Mouse (Mus musculus): ENCODE results near the gene Gm49340. TPM values are rescaled to one million over a fixed set of nuclear protein-coding genes. Genes with fewer than 3 reads are reported as not detected.

Gene Gm49340
- not detected for polyA plus RNA-seq (2017; shearing (Covaris generic))

DNA sequence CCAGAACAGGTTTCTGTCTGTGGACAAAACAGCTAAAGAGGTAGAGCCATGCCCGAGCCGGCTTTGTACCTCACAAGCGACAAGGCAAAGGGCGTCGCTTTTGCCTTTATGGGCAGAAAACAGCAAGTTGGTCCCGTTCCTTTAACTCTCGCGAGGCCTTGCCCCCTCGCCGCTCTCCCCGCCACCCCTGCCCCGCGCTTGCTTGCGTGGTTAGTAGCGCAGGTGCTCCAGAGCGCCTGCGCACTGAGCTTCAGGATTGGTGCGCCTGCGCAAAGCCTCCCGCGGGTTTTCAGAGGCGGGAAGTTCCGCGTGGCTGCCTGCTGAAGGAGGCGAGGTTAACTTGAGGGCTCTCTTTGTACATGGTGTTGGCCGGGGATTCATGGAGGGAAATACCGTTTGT lies at the start of gene Gm49340, which contains the start of the genes Aspa and Spata22:
TSS of gene Gm49340 (plus strand) at position 300 of the 400 bp plus-strand sequence.
TSS of gene Aspa (minus strand) at position 155 of the 400 bp plus-strand sequence.
TSS of gene Spata22 (plus strand) at position 300 of the 400 bp plus-strand sequence.

DNA sequence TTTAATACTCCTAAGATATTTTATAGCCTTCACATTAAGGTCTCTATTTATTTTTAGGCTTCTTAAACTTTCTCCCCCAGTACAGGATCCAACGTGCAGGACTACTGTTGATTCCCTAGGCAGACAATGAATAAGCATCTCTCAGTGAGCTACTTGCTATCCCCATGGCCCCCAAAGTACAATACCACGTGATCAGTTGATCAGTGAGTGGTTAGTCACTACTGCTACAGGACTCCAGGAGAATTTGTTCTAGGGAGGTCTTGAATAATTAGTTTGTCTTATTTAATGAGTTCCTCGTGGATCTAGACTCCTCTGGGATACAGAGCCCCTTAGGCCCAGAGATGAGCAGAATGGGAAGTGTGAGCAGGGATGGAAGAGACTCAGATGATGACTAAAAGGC lies 20.9 kb downstream of the Gm49340 start, which contains the start of gene Olfr20:
TSS of gene Olfr20 (plus strand) at position 301 of the 400 bp plus-strand sequence.

DNA sequence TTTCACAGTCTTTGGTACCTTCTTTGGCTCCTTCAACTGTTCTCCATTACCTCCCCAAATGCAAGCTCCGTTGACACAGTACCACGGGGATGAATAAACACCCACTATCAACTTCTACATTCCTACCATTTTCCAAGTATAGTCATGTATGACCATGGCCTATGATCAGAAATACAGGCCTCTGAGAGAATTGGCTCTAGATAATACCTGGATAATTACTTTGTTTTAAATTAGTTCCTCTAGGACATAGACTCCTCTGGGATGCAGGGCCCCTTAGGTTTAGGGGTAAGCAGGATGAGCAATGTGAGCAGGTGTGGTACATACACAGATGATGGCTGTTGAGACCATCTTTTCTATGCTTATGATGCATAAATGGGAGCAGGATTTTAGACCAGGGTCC lies 41.4 kb downstream of the Gm49340 start, which contains the start of gene Olfr376:
TSS of gene Olfr376 (plus strand) at position 301 of the 400 bp plus-strand sequence.

DNA sequence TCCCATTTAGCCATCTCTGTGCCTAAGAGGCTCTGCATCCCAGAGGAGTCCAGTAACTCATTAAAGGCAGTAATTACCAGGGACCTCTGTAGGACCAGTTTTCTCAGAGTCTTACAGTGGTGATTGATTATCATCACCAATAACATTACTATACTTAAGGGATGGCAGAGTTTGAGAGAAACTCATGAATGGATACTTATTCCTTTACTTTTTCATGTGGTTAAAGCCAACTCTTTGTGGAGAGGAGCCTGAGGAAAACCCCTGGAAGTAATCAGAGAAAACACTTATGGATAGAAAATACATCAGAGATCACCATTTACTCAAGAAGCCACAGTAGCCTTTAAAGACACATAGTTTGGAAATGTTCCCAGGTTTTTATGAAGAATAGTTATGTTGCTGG lies 70.0 kb downstream of the Gm49340 start, which contains the start of gene Olfr1:
TSS of gene Olfr1 (minus strand) at position 101 of the 400 bp plus-strand sequence.

Other genes starting within 250 kb of the Gm49340 start
- 100 to 1,000 TPM in 1 of 2 experiments, 10 to 100 TPM in 1; 67.4 to 129 TPM for gene Itgae, start 239.2 kb upstream of the Gm49340 start, polyA plus RNA-seq (2017; shearing (Covaris generic))
- 10 to 100 TPM; 13.1 to 13.7 TPM for gene Haspin, start 191.4 kb upstream of the Gm49340 start, polyA plus RNA-seq (2017; shearing (Covaris generic))
- under 1 TPM; 0.17 to 0.60 TPM for gene P2rx5, start 169.3 kb upstream of the Gm49340 start, polyA plus RNA-seq (2017; shearing (Covaris generic))
- gene Emc6, start 152.7 kb upstream of the Gm49340 start, polyA plus RNA-seq (2017; shearing (Covaris generic)) = 10 to 100 TPM; 62.6 to 82.2 TPM
- 10 to 100 TPM; 24.6 to 33.0 TPM for gene Tax1bp3, start 152.7 kb upstream of the Gm49340 start, polyA plus RNA-seq (2017; shearing (Covaris generic))
- gene Ctns, start 130.7 kb upstream of the Gm49340 start, polyA plus RNA-seq (2017; shearing (Covaris generic)) = 10 to 100 TPM; 10.4 to 13.1 TPM
- 1 to 10 TPM; 5.1 to 7.0 TPM for gene Shpk, start 130.3 kb upstream of the Gm49340 start, polyA plus RNA-seq (2017; shearing (Covaris generic))
- under 1 TPM; 0.06 to 0.47 TPM for gene Trpv1, start 95.4 kb upstream of the Gm49340 start, polyA plus RNA-seq (2017; shearing (Covaris generic))
- gene Trpv3, start 62.4 kb upstream of the Gm49340 start, polyA plus RNA-seq (2017; shearing (Covaris generic)) = under 1 TPM; 0.06 to 0.50 TPM
- gene Aspa, start 145 bp upstream of the Gm49340 start, polyA plus RNA-seq (2017; shearing (Covaris generic)) = under 1 TPM; 0.13 to 0.60 TPM
- gene Spata22, start within 50 bp of the Gm49340 start, polyA plus RNA-seq (2017; shearing (Covaris generic)) = not detected
- gene Olfr20, start 21.0 kb downstream of the Gm49340 start, polyA plus RNA-seq (2017; shearing (Covaris generic)) = under 1 TPM in 1 of 2 experiments, not detected in 1; 0.10 TPM
- gene Olfr376, start 41.5 kb downstream of the Gm49340 start, polyA plus RNA-seq (2017; shearing (Covaris generic)) = not detected
- under 1 TPM in 1 of 2 experiments, not detected in 1; 0.44 TPM for gene Olfr1, start 69.9 kb downstream of the Gm49340 start, polyA plus RNA-seq (2017; shearing (Covaris generic))
- not detected for gene Olfr378, start 98.7 kb downstream of the Gm49340 start, polyA plus RNA-seq (2017; shearing (Covaris generic))
- not detected for gene Olfr380, start 127.8 kb downstream of the Gm49340 start, polyA plus RNA-seq (2017; shearing (Covaris generic))
- gene Olfr381, start 161.9 kb downstream of the Gm49340 start, polyA plus RNA-seq (2017; shearing (Covaris generic)) = not detected
- gene Olfr382, start 187.5 kb downstream of the Gm49340 start, polyA plus RNA-seq (2017; shearing (Covaris generic)) = not detected

Measured in inflammation-experienced regulatory T-cells (primary cell).